ENCODE assay signal across 28 mouse cellular contexts in genomic region chr1:152292196-152292736, GRCm38 (mm10).
DNase-seq lines count a peak whose midpoint lies in the region; ATAC-seq and TF ChIP-seq lines count a peak whose summit lies in the region.
"Had no signal": no experiment of that assay in that cellular context is flagged by ENCODE, and none has a peak within 500 bp of the region (broad histone marks: within the 10 kb centered on the region; RNA-seq: fewer than 3 reads in every experiment).

No protein-coding gene starts in this region.

- no peak overlapping the region for H3K4me3 ChIP-seq in intestine, embryonic 14.5 days (ENCODE audit: low read depth, low read length)
- H3K4me3 ChIP-seq in intestine, postnatal 0 days (ENCODE audit: low read depth, low read length) = no peak overlapping the region
- H3K4me3 ChIP-seq: forebrain, embryonic 13.5 days; heart, embryonic 12.5 days; hindbrain, embryonic 15.5 days; intestine, embryonic 15.5 days; limb, embryonic 10.5 days; limb, embryonic 15.5 days; myocyte; neural tube, embryonic 13.5 days had no signal

- no peak overlapping the region for H3K4me2 ChIP-seq in intestine, embryonic 14.5 days (ENCODE audit: low read length)
- no peak overlapping the region for H3K4me2 ChIP-seq in intestine, postnatal 0 days (replicated peaks; ENCODE audit: low read depth)
- H3K4me2 ChIP-seq: forebrain, embryonic 13.5 days; heart, embryonic 12.5 days; hindbrain, embryonic 15.5 days; intestine, embryonic 15.5 days; limb, embryonic 15.5 days; lung, embryonic 14.5 days; midbrain, embryonic 11.5 days; neural tube, embryonic 13.5 days had no signal

- DNase-seq in intestine, embryonic 14.5 days (ENCODE audit: low spot score) = peak; percentile 24
- DNase-seq in CD4-positive, CD25-positive, alpha-beta regulatory T cell, adult 2 months (ENCODE audit: low read depth, low spot score) = peak; percentile 58
- peak; percentile 81 for DNase-seq in splenic B cell, adult 2 months (ENCODE audit: low read depth, low spot score)
- DNase-seq in yolk sac, embryonic 10.5 days (ENCODE audit: low spot score) = no peak
- DNase-seq in right cerebral cortex, postnatal 4 days = no peak
- DNase-seq: adrenal gland, adult 2 months; adrenal gland, postnatal 36 days; cerebellum, adult 8-10 months; cerebellum, postnatal 25 days; gastrocnemius, postnatal 10 days; kidney, adult 9 months; kidney, postnatal 10 days; layer of hippocampus, postnatal 36 days; lung, embryonic 14.5 days; lung, postnatal 14 days; right cerebral cortex, postnatal 14 days had no signal

- H3K27ac ChIP-seq in intestine, embryonic 14.5 days (ENCODE audit: low read depth) = no peak overlapping the region
- H3K27ac ChIP-seq in intestine, postnatal 0 days (ENCODE audit: low read depth, low read length) = no peak overlapping the region
- H3K27ac ChIP-seq: forebrain, embryonic 13.5 days; hindbrain, embryonic 15.5 days; intestine, embryonic 15.5 days; limb, embryonic 10.5 days; limb, embryonic 15.5 days; liver, embryonic 14.5 days; neural tube, embryonic 13.5 days had no signal

- WGBS in intestine, embryonic 14.5 days = 83% methylated on average over 9 of the region's 9 CpGs
- 81% methylated on average over 9 of the region's 9 CpGs for WGBS in intestine, postnatal 0 days

- H3K9me3 ChIP-seq in intestine, embryonic 14.5 days (ENCODE audit: control insufficient read depth, low read length) = no peaks in the 10 kb centered on the region
- no peaks in the 10 kb centered on the region for H3K9me3 ChIP-seq in intestine, postnatal 0 days (ENCODE audit: control insufficient read depth)
- H3K9me3 ChIP-seq: forebrain, embryonic 13.5 days; heart, embryonic 12.5 days; hindbrain, embryonic 15.5 days; intestine, embryonic 15.5 days; limb, embryonic 10.5 days; limb, embryonic 15.5 days; neural tube, embryonic 13.5 days had no signal

- H3K4me1 ChIP-seq in intestine, embryonic 14.5 days (replicated peaks; ENCODE audit: control insufficient read depth, insufficient read depth, low read length) = peaks cover 3% of the 10 kb centered on the region; the same call in 1 of the 2 replicates
- no peaks in the 10 kb centered on the region for H3K4me1 ChIP-seq in intestine, postnatal 0 days (replicated peaks; ENCODE audit: control insufficient read depth, insufficient read depth, low read length)
- H3K4me1 ChIP-seq: intestine, embryonic 15.5 days had no signal

- no peak for ATAC-seq in intestine, embryonic 14.5 days (replicated peaks; ENCODE audit: low FRiP score, low TSS enrichment, low read depth)
- no peak for ATAC-seq in intestine, postnatal 0 days
- ATAC-seq in granulocyte monocyte progenitor cell, adult 5-6 weeks (replicated peaks; ENCODE audit: poor library complexity, severe bottlenecking) = peak; percentile 21
- ATAC-seq: forebrain, embryonic 13.5 days; intestine, embryonic 15.5 days had no signal

- H3K27me3 ChIP-seq in intestine, embryonic 14.5 days (replicated peaks; ENCODE audit: control insufficient read depth, insufficient read depth, low read length) = no peaks in the 10 kb centered on the region
- H3K27me3 ChIP-seq in intestine, postnatal 0 days (replicated peaks; ENCODE audit: control insufficient read depth, insufficient read depth, low read length) = no peaks in the 10 kb centered on the region
- no peaks in the 10 kb centered on the region for H3K27me3 ChIP-seq in splenic B cell, adult 2 months (ENCODE audit: control insufficient read depth, insufficient read depth, low read length, poor library complexity, severe bottlenecking)
- H3K27me3 ChIP-seq: forebrain, embryonic 13.5 days; heart, embryonic 12.5 days; hindbrain, embryonic 15.5 days; intestine, embryonic 15.5 days; limb, embryonic 15.5 days; neural tube, embryonic 13.5 days had no signal

- H3K36me3 ChIP-seq in intestine, embryonic 14.5 days (ENCODE audit: control insufficient read depth, insufficient read depth, low read length) = no peaks in the 10 kb centered on the region
- H3K36me3 ChIP-seq in intestine, postnatal 0 days (ENCODE audit: control insufficient read depth, insufficient read depth) = no peaks in the 10 kb centered on the region
- H3K36me3 ChIP-seq in splenic B cell, adult 2 months (ENCODE audit: control insufficient read depth, insufficient read depth, low read length, poor library complexity, severe bottlenecking) = no peaks in the 10 kb centered on the region
- H3K36me3 ChIP-seq: heart, embryonic 12.5 days; hindbrain, embryonic 15.5 days; intestine, embryonic 15.5 days; limb, embryonic 10.5 days; limb, embryonic 15.5 days; neural tube, embryonic 13.5 days had no signal

- no peak overlapping the region for H3K9ac ChIP-seq in intestine, embryonic 14.5 days (ENCODE audit: low read length)
- H3K9ac ChIP-seq in intestine, postnatal 0 days (ENCODE audit: low read depth, low read length) = no peak overlapping the region
- H3K9ac ChIP-seq: forebrain, embryonic 13.5 days; heart, embryonic 12.5 days; hindbrain, embryonic 15.5 days; intestine, embryonic 15.5 days; limb, embryonic 15.5 days; liver, embryonic 14.5 days; lung, embryonic 14.5 days; neural tube, embryonic 13.5 days had no signal

- TF ChIP-seq CTCF in intestine, postnatal 0 days (IDR thresholded peaks at IDR 0.05; ENCODE audit: low read depth) = no peak

Comparison
In these comparisons a context has a peak if more than half of its experiments do, and no peak if none do; other contexts are left out.
1. DNase-seq: peak in intestine, embryonic 14.5 days (single experiment), CD4-positive, CD25-positive, alpha-beta regulatory T cell, adult 2 months (single experiment) and splenic B cell, adult 2 months (single experiment); none in yolk sac, embryonic 10.5 days (single experiment) and right cerebral cortex, postnatal 4 days (single experiment).